Mouse (Mus musculus) adrenal gland, postnatal 0 days (tissue): Measurements from ENCODE around the gene Ercc5. TPM values are rescaled to one million over a fixed set of nuclear protein-coding genes. Genes with fewer than 3 reads are reported as not detected.

Source experiments
- polyA plus RNA-seq: library from polyadenylated mRNA; unstranded; fragments of >200 nt; fragmentation: Nextera tagmentation; extraction: Ambion mirVana; gene quantifications from 2 replicates; pipeline ENCODE4 v1.2.1, GENCODE M21; 2015

Gene Ercc5
- polyA plus RNA-seq: 12.0 and 15.3 TPM in 2 replicates

DNA sequence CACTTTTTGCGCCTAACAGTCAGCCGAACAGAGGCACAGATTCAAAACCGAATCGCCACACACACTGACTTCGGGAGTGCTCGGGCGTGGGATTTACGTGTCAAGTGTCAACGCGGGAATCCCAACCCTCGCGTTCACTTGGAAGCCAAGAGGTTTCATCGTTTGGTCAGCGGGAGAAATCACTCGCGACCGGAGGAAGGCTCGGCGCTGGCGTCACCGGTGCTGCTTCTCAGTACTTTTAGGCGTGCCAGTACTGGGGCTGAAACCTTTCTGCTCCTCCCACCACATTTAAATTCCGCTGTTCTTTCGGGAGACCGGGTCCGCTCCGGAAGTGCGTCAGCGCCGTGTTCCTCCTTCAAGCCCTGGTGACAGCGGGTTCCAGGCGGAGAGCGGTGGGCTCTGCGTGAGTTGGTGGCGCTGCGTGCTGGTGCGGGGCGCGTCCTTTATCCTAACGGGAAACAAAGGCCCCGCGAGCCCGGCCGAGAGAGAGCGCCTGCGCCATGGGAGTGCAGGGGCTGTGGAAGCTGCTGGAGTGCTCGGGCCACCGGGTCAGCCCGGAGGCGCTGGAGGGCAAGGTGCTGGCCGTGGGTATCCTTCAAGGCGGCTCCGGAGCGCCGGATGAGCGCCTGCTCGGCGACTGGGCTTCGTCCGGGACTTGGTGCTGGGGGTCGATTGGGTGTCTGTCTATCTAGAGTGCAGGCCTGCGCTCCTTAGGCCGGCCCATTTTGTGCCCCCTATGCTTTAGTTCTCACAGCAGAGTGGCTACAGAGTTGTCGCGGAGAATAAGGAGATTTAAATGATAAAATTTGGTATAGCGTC is at the start of gene Ercc5:
Gene Ercc5, plus strand, starts transcription at position 182 of the 819 bp plus-strand sequence.

GRCm38 (mm10) chr1:44102259-44102717 is 45.3 kb upstream of the Ercc5 start, which contains the start of gene Tex30:
Tex30 (minus strand) TSS chr1:44102441.

GRCm38 (mm10) chr1:44118239-44119054 is 29.1 kb upstream of the Ercc5 start, which contains the start of the genes Kdelc1 and Bivm:
Kdelc1 (minus strand) TSS chr1:44118808.
Bivm (plus strand) TSS chr1:44118957.

DNA sequence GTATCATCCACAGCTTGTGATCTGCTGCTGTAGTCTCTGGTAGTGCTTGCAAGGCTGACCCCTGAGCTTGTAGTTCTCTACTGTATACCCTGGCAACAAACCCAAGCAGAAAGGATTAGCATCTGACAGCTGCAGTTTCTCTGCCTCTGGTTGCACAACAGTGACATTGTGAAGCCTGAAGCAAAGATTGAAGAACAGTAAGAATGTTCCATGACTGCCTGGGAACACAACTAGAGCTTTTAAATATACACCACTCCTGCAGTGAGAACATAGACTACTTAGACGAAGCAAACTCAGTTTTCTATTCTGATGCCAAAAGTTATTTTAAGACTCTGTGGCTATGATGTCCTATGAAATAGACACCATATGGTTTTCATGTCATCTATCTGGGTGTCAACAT is 71.3 kb downstream of the Ercc5 start, which contains the start of gene Mettl21e:
Gene Mettl21e, minus strand, starts transcription at position 86 of the 400 bp plus-strand sequence.

Other genes with a start within 250 kb of the Ercc5 start
- gene Tpp2, start 214.1 kb upstream of the Ercc5 start, polyA plus RNA-seq: 30.3 and 40.1 TPM in 2 replicates
- gene Mettl21c, start 127.7 kb upstream of the Ercc5 start, polyA plus RNA-seq: 0.66 and 1.3 TPM in 2 replicates
- 0.03 TPM in 1 of 2 replicates, not detected in the other for gene Gm8251, start 85.8 kb upstream of the Ercc5 start, polyA plus RNA-seq
- gene Tex30, start 45.3 kb upstream of the Ercc5 start, polyA plus RNA-seq: 52.9 and 65.9 TPM in 2 replicates
- gene Kdelc1, start 28.9 kb upstream of the Ercc5 start, polyA plus RNA-seq: 27.6 TPM in 2 replicates
- gene Bivm, start 28.8 kb upstream of the Ercc5 start, polyA plus RNA-seq: 13.0 and 15.6 TPM in 2 replicates
- not detected in 2 replicates for gene Mettl21e, start 71.2 kb downstream of the Ercc5 start, polyA plus RNA-seq